Mouse (Mus musculus): Measurements from ENCODE around the gene Hyal3. TPM values are rescaled to one million over a fixed set of nuclear protein-coding genes. Genes with fewer than 3 reads are reported as not detected.

Hyal3 gene
- polyA plus RNA-seq, 1 experiment from 2014 or later = 2.2 TPM

DNA sequence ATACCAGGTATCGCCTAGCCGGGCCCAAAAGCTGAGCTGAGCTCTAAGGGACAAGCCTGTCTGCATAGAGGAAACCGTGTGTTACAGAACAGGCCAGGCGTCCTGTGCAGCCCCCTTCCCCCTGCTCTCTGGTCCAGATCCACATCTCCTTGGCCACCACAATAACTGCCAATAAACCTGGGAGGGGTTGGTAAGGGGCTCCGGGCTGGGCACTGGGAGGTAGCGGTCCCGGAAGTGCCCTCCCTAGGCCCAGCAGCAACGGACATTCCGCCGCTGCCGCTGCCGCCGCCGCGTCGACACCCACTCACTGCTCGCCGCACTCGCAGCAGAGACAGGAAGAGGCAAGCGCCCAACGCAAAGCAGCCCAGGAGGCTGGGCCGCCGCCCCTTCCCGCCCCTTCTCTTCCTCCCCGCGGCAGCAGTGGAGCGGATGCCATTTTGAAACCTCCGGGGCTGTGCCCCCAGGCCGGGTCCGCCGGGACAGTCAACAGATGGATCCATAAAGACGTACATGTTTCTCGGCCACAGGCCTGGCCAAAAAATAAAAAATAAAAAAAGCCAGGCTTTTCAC is 52.6 kb downstream of the Hyal3 start:
- WGBS = 2% methylated on average over 32 of the region's 33 CpGs
- peak overlapping the region; percentile 89 for H3K27ac ChIP-seq (replicated peaks)
- no peaks in the 10 kb centered on the region for H3K36me3 ChIP-seq
- peak; percentile 6; the same call in 1 of the 2 replicates for ATAC-seq (ENCODE audit: low FRiP score)
- peak overlapping the region; percentile 85 for H3K4me2 ChIP-seq
- H3K9ac ChIP-seq (replicated peaks) = peak overlapping the region; percentile 87
- no peaks in the 10 kb centered on the region for H3K9me3 ChIP-seq (replicated peaks)
- no peaks in the 10 kb centered on the region for H3K27me3 ChIP-seq (replicated peaks)
- H3K4me3 ChIP-seq (replicated peaks) = peak overlapping the region; percentile 85
- H3K4me1 ChIP-seq = peaks cover 87% of the 10 kb centered on the region

DNA sequence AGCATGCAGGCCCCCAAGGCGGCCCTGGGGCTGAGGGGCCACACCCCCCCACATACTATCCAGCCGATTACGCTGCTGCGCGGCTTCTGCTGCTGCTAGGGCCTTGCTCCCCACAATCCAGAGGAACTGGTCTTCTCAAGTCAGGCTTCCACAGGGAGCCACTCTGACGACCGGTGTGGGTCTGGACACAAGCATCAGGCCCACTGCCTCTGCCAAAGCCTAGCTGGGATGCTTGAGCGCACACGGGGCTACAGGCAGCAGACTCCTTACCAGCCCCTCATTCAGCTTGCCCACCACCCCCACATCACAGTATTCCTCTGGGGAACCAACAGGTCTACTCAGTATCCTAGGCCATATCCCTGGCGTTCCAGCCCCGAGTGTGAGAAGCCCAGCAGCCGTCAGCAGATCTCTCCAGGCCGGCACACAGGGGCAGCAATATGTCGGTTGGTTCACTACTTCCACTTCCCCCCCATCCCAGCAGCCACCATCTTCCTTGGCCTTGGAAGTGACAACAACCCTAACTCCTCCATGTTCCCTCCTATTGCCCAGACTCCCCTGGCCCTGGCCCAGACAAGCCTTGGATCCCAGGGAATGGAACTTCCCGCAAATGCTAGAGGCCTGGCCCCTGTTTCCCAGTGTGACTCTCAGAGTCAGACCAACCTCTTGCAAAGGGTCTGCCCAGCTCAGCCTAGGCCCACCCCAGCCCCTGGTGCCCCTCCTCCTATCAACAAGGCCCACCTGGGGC is 53.2 kb downstream of the Hyal3 start:
- H3K4me1 ChIP-seq = peaks cover 81% of the 10 kb centered on the region
- 0% methylated on average over 15 of the region's 15 CpGs for WGBS

DNA sequence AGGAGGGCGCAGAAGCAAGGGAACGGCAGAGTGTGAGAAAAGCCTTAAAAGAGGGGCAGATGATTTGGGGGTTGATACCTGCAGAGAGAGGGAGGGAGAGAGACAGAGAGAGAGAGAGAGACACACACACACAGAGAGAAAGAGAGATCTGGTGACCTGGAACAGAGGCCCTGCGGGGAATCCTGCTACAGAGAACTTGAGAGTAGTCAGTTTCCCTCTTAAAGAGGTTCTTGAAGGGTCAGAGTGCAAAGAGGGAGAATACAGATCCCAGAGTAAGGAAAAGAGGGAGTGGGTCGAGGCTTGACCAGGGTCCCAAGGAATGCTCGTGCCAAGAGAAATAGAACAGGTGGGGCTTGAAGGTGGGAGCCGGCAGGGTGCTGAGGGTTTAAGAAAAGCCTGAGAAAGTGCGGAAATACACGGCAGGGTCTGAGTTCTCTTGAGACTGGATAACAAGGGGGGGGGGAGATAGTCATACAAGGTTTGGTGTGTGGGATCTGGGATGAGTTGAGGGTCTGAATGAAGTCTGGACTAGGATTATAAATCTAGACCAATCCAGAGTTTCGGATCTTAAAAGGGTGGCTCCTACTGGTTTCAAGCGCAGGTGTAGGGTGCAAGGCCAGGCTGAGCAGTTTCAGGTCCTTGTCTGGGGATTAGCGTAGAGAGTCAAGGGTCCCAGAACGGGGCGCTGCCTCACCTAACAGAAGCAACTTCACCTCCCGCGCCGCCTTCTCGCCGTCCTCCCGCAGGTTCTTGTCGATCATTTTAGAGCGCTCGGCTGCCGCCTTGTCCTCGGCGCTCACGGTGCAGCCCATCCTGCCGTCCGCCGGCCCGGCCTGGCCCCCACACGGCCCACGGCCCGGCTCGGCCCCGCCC is 54.0 kb downstream of the Hyal3 start:
- H3K27me3 ChIP-seq (replicated peaks) = no peaks in the 10 kb centered on the region
- WGBS = under 1% methylated on average over 35 of the region's 35 CpGs
- H3K36me3 ChIP-seq = no peaks in the 10 kb centered on the region
- H3K9me3 ChIP-seq (replicated peaks) = no peaks in the 10 kb centered on the region
- peak overlapping the region; percentile 89 for H3K27ac ChIP-seq (replicated peaks)
- peak overlapping the region; percentile 85 for H3K4me2 ChIP-seq
- ATAC-seq (ENCODE audit: low FRiP score) = no peak
- peak overlapping the region; percentile 87 for H3K9ac ChIP-seq (replicated peaks)
- peaks cover 73% of the 10 kb centered on the region for H3K4me1 ChIP-seq
- H3K4me3 ChIP-seq (replicated peaks) = peak overlapping the region; percentile 85

More for the DNA sequence above, 53.2 kb downstream of the Hyal3 start:
- no peaks in the 10 kb centered on the region for H3K27me3 ChIP-seq (replicated peaks)
- H3K27ac ChIP-seq (replicated peaks) = peak overlapping the region; percentile 89
- ATAC-seq (ENCODE audit: low FRiP score) = no peak
- no peaks in the 10 kb centered on the region for H3K9me3 ChIP-seq (replicated peaks)
- H3K4me2 ChIP-seq = peak overlapping the region; percentile 85
- H3K4me3 ChIP-seq (replicated peaks) = peak overlapping the region; percentile 85
- peak overlapping the region; percentile 87 for H3K9ac ChIP-seq (replicated peaks)
- H3K36me3 ChIP-seq = no peaks in the 10 kb centered on the region

DNA sequence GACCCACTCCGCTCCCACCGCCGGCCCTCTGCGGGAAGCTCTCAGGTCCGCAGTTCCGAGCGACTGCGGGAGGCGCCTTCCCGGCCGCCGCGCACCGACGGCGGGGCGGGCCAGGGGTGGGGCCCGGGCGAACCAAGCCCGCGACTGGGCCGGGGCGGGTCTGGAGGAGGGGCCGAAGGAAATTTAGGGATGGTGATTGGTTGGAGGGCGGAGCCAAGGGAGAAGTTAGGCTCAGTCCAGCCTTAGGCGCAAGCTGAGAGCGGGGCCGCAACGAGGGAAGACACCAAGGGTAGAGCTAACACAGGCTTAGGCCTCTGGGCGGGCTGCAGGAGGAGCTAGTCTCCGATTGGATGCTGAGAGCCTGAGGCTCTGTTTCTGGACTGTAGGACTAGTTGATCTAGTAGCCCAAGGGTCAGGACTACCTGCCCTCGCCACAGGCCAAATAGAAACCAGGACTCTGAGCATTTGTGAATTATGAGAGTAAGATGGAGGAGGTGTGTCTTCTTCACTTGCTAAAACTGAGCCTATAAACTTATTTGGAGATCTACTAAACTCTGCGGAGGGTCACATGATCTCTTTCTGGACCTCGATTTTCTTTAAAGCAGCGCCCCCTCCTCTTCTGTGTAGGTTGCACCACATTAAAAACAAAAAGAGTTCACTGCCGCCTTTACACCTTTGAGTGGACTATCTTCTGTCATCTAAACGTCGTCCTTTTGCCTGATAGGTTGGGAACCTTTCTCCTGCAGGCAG is 54.8 kb downstream of the Hyal3 start, which contains the start of gene Gnai2:
TSS of gene Gnai2 (minus strand) at position 89 of the 750 bp plus-strand sequence.
- 3% methylated on average over 35 of the region's 38 CpGs for WGBS
- Histone ChIP-seq H3K27me3 (replicated peaks) (no peaks in the 10 kb centered on the region), H3K4me2 (peak within 1 kb of the TSS; percentile 85), H3K36me3 (no peaks in the 10 kb centered on the region), H3K27ac (replicated peaks) (peak within 1 kb of the TSS; percentile 89), H3K9me3 (replicated peaks) (no peaks in the 10 kb centered on the region), H3K4me1 (peaks cover 64% of the 10 kb centered on the region), H3K9ac (replicated peaks) (peak within 1 kb of the TSS; percentile 87), H3K4me3 (replicated peaks) (peak within 1 kb of the TSS; percentile 85)
- peak; percentile 91 for ATAC-seq (ENCODE audit: low FRiP score)

Other genes with a start within 250 kb of the Hyal3 start
- gene Hemk1, start 242.5 kb upstream of the Hyal3 start, polyA plus RNA-seq (2015; fragmentation: Nextera tagmentation; extraction: Ambion mirVana) = 16.3 and 18.2 TPM in 2 replicates
- gene 6430571L13Rik, start 240.2 kb upstream of the Hyal3 start, polyA plus RNA-seq (2015; fragmentation: Nextera tagmentation; extraction: Ambion mirVana) = 7.8 and 9.1 TPM in 2 replicates
- gene Cacna2d2, start 181.2 kb upstream of the Hyal3 start, polyA plus RNA-seq (2015; fragmentation: Nextera tagmentation; extraction: Ambion mirVana) = 7.6 and 9.8 TPM in 2 replicates
- 45.7 and 46.1 TPM in 2 replicates for gene Tmem115, start 46.9 kb upstream of the Hyal3 start, polyA plus RNA-seq (2015; fragmentation: Nextera tagmentation; extraction: Ambion mirVana)
- 46.9 and 53.9 TPM in 2 replicates for gene Cyb561d2, start 38.6 kb upstream of the Hyal3 start, polyA plus RNA-seq (2015; fragmentation: Nextera tagmentation; extraction: Ambion mirVana)
- gene Nprl2, start 38.6 kb upstream of the Hyal3 start, polyA plus RNA-seq (2015; fragmentation: Nextera tagmentation; extraction: Ambion mirVana) = 67.5 and 77.9 TPM in 2 replicates
- 1.6 and 2.6 TPM in 2 replicates for gene Zmynd10, start 33.5 kb upstream of the Hyal3 start, polyA plus RNA-seq (2015; fragmentation: Nextera tagmentation; extraction: Ambion mirVana)
- 41.2 and 46.1 TPM in 2 replicates for gene Rassf1, start 29.3 kb upstream of the Hyal3 start, polyA plus RNA-seq (2015; fragmentation: Nextera tagmentation; extraction: Ambion mirVana)
- 112 and 125 TPM in 2 replicates for gene Tusc2, start 17.6 kb upstream of the Hyal3 start, polyA plus RNA-seq (2015; fragmentation: Nextera tagmentation; extraction: Ambion mirVana)
- 56.0 and 57.3 TPM in 2 replicates for gene Hyal2, start 12.9 kb upstream of the Hyal3 start, polyA plus RNA-seq (2015; fragmentation: Nextera tagmentation; extraction: Ambion mirVana)
- 8.5 and 11.0 TPM in 2 replicates for gene Hyal1, start 3.9 kb upstream of the Hyal3 start, polyA plus RNA-seq (2015; fragmentation: Nextera tagmentation; extraction: Ambion mirVana)
- gene Naa80, start 1.9 kb upstream of the Hyal3 start, polyA plus RNA-seq (2015; fragmentation: Nextera tagmentation; extraction: Ambion mirVana) = 16.9 and 19.7 TPM in 2 replicates
- 14.4 and 25.2 TPM in 2 replicates for gene Ifrd2, start 6.8 kb downstream of the Hyal3 start, polyA plus RNA-seq (2015; fragmentation: Nextera tagmentation; extraction: Ambion mirVana)
- 6.6 and 9.7 TPM in 2 replicates for gene Sema3b, start 28.4 kb downstream of the Hyal3 start, polyA plus RNA-seq (2015; fragmentation: Nextera tagmentation; extraction: Ambion mirVana)
- 262 and 325 TPM in 2 replicates for gene Gnai2, start 54.5 kb downstream of the Hyal3 start, polyA plus RNA-seq (2015; fragmentation: Nextera tagmentation; extraction: Ambion mirVana)
- gene Slc38a3, start 88.7 kb downstream of the Hyal3 start, polyA plus RNA-seq (2015; fragmentation: Nextera tagmentation; extraction: Ambion mirVana) = 35.1 and 35.4 TPM in 2 replicates
- 2.5 and 2.9 TPM in 2 replicates for gene Gnat1, start 98.9 kb downstream of the Hyal3 start, polyA plus RNA-seq (2015; fragmentation: Nextera tagmentation; extraction: Ambion mirVana)
- 10.2 and 12.5 TPM in 2 replicates for gene Sema3f, start 129.7 kb downstream of the Hyal3 start, polyA plus RNA-seq (2015; fragmentation: Nextera tagmentation; extraction: Ambion mirVana)
- gene Rbm5, start 190.2 kb downstream of the Hyal3 start, polyA plus RNA-seq (2015; fragmentation: Nextera tagmentation; extraction: Ambion mirVana) = 229 and 230 TPM in 2 replicates

Measured in neural tube, embryonic 15.5 days (tissue).